Mouse (Mus musculus) forebrain, postnatal 0 days (tissue): ENCODE results near the gene P3h3. TPM values are rescaled to one million over a fixed set of nuclear protein-coding genes. Genes with fewer than 3 reads are reported as not detected.
A peak's percentile ranks its signal among the peaks of the same experiment; 100 is the strongest.

Experiments
- ATAC-seq: fragments of 200-750 bp; cut with Nextera tagmentation; 2 replicates; pipeline ENCODE4 v1.8.0; 2017; ENCODE audit warnings: mild to moderate bottlenecking, moderate library complexity
- DNase-seq: peaks from one replicate; pipeline ENCODE4 v3.0.0-alpha.2; 2015
- H3K27ac ChIP-seq: fragments of 300-500 bp; sonication (generic); 2 replicates; pipeline ENCODE4 v1.5.1; 2014; ENCODE audit warnings: low read depth, mild to moderate bottlenecking, antibody characterized with exemption, low read length, moderate library complexity, mixed read lengths
- H3K27me3 ChIP-seq: fragments of 300-500 bp; sonication (generic); 2 replicates; pipeline ENCODE4 v1.6.1; 2014; ENCODE audit warnings: mild to moderate bottlenecking, low read length, mixed read lengths; ENCODE audit not compliant: insufficient read depth
- H3K36me3 ChIP-seq: fragments of 300-500 bp; sonication (generic); 2 replicates; pipeline ENCODE4 v1.6.1; 2014; ENCODE audit warnings: mild to moderate bottlenecking, moderate library complexity; ENCODE audit not compliant: insufficient read depth
- H3K4me1 ChIP-seq: fragments of 300-500 bp; sonication (generic); 2 replicates; pipeline ENCODE4 v1.6.1; 2014; ENCODE audit warnings: antibody characterized with exemption; ENCODE audit not compliant: insufficient read depth
- H3K4me2 ChIP-seq: fragments of 300-500 bp; sonication (generic); 2 replicates; pipeline ENCODE4 v1.6.1; 2014; ENCODE audit warnings: low read depth, mild to moderate bottlenecking, moderate library complexity
- H3K4me3 ChIP-seq: fragments of 300-500 bp; sonication (generic); 2 replicates; pipeline ENCODE4 v1.5.1; 2014; ENCODE audit warnings: low read depth, low read length, mixed read lengths
- H3K9ac ChIP-seq: fragments of 300-500 bp; sonication (generic); 2 replicates; pipeline ENCODE4 v1.6.1; 2014; ENCODE audit warnings: mild to moderate bottlenecking
- H3K9me3 ChIP-seq: fragments of 300-500 bp; sonication (generic); 2 replicates; pipeline ENCODE4 v1.6.1; 2016; ENCODE audit warnings: low read length
- CTCF ChIP-seq: sonication (generic); IDR thresholded peaks from 2 replicates; pipeline ENCODE4 v1.5.1; 2016; ENCODE audit warnings: antibody characterized with exemption, control low read depth, low read depth
- WGBS: fragments of 180-500 bp; shearing (Covaris S2); extraction: QIAGEN DNeasy Blood & Tissue Kit; methylation state at CpG from one replicate; pipeline ENCODE4 v1.1.7; 2014; 5-methylcytosine and 5-hydroxymethylcytosine counted together
- polyA plus RNA-seq: library from polyadenylated mRNA; unstranded; fragments of >200 nt; fragmentation: Nextera tagmentation; extraction: Ambion mirVana; gene quantifications from 2 replicates; pipeline ENCODE4 v1.2.1, GENCODE M21; 2015
- total RNA-seq: library from RNA; depleted of rRNA; stranded (reverse); fragments of >200 nt; gene quantifications from 2 replicates; pipeline ENCODE4 v1.2.3, GENCODE M21; 2014; rRNA removed

The P3h3 gene
- total RNA-seq (78.8 and 85.7 TPM in 2 replicates), polyA plus RNA-seq (6.2 and 9.1 TPM in 2 replicates)

- Histone ChIP-seq H3K4me2 (peak within 1 kb of the TSS; percentile 84), H3K9me3 (no peaks in the 10 kb centered on the region), H3K36me3 (peaks cover 33% of the 10 kb centered on the region; the same call in 1 of the 2 replicates), H3K4me3 (peak within 1 kb of the TSS; percentile 70), H3K27me3 (no peaks in the 10 kb centered on the region), H3K27ac (peak within 1 kb of the TSS; percentile 98), H3K9ac (peak within 1 kb of the TSS; percentile 98), H3K4me1 (peaks cover 7% of the 10 kb centered on the region)
- TF ChIP-seq CTCF = peak; percentile 82
- ATAC-seq = peak; percentile 89
- peak; percentile 90 for DNase-seq
- WGBS = 2% methylated on average over 78 of the region's 86 CpGs
Observed at GRCm38 (mm10) chr6:124856916-124857839, at the start of gene P3h3. TSS of gene P3h3 (minus strand) at chr6:124857752.

- Histone ChIP-seq H3K36me3 (no peaks in the 10 kb centered on the region), H3K27ac (peak overlapping the region; percentile 99), H3K9me3 (no peaks in the 10 kb centered on the region), H3K4me3 (peak overlapping the region; percentile 40), H3K4me2 (peak overlapping the region; percentile 78), H3K27me3 (no peaks in the 10 kb centered on the region), H3K9ac (peak overlapping the region; percentile 74), H3K4me1 (peaks cover 11% of the 10 kb centered on the region)
- 31% methylated on average over 14 of the region's 16 CpGs for WGBS
- no peak for TF ChIP-seq CTCF
- DNase-seq = no peak
- no peak for ATAC-seq
Observed at GRCm38 (mm10) chr6:124904991-124905860, 47.7 kb upstream of the P3h3 start.

- ATAC-seq = peak; percentile 88
- peak overlapping the region; percentile 99 for H3K27ac ChIP-seq
Observed at GRCm38 (mm10) chr6:124904161-124904981, 46.8 kb upstream of the P3h3 start.

GRCm38 (mm10) chr6:124903580-124904151 lies 46.1 kb upstream of the P3h3 start:
- H3K27me3 ChIP-seq = no peaks in the 10 kb centered on the region
- DNase-seq (peak; percentile 91), ATAC-seq (peak; percentile 88)
- H3K4me3 ChIP-seq = peak overlapping the region; percentile 40
- H3K27ac ChIP-seq = peak overlapping the region; percentile 99
- peak; percentile 98 for TF ChIP-seq CTCF
- 1% methylated on average over 23 of the region's 23 CpGs for WGBS
- no peaks in the 10 kb centered on the region for H3K9me3 ChIP-seq
- peak overlapping the region; percentile 78 for H3K4me2 ChIP-seq
- H3K4me1 ChIP-seq = peaks cover 11% of the 10 kb centered on the region
- no peaks in the 10 kb centered on the region for H3K36me3 ChIP-seq
- H3K9ac ChIP-seq = peak overlapping the region; percentile 74

More at GRCm38 (mm10) chr6:124904161-124904981, 46.8 kb upstream of the P3h3 start:
- H3K36me3 ChIP-seq = no peaks in the 10 kb centered on the region
- H3K4me1 ChIP-seq = peaks cover 11% of the 10 kb centered on the region
- H3K9ac ChIP-seq = peak overlapping the region; percentile 74
- H3K9me3 ChIP-seq = no peaks in the 10 kb centered on the region
- H3K27me3 ChIP-seq = no peaks in the 10 kb centered on the region
- DNase-seq = peak; percentile 89
- 6% methylated on average over 24 of the region's 24 CpGs for WGBS
- TF ChIP-seq CTCF = peak; percentile 77
- H3K4me3 ChIP-seq = peak overlapping the region; percentile 40
- peak overlapping the region; percentile 78 for H3K4me2 ChIP-seq

GRCm38 (mm10) chr6:124901851-124902250 lies 44.3 kb upstream of the P3h3 start:
- Histone ChIP-seq H3K4me1 (peaks cover 11% of the 10 kb centered on the region), H3K27me3 (no peaks in the 10 kb centered on the region), H3K27ac (no peak overlapping the region), H3K36me3 (no peaks in the 10 kb centered on the region), H3K9ac (no peak overlapping the region), H3K4me2 (no peak overlapping the region), H3K9me3 (no peaks in the 10 kb centered on the region), H3K4me3 (no peak overlapping the region)
- ATAC-seq (no peak), DNase-seq (no peak)
- TF ChIP-seq CTCF = no peak
